Mouse (Mus musculus) G1E (cell line): Measurements from ENCODE around the gene Pcx.

ENCODE experiments used
- CTCF ChIP-seq: IDR thresholded peaks from 2 replicates; pipeline ENCODE4 v1.5.1; 2012; ENCODE audit warnings: low read depth, low read length, inconsistent platforms, mixed read lengths
- TAL1 ChIP-seq: conservative IDR thresholded peaks from 2 replicates; pipeline ENCODE4 v1.6.1; 2012; ENCODE audit warnings: low read depth, low read length, inconsistent platforms, mixed read lengths

DNA sequence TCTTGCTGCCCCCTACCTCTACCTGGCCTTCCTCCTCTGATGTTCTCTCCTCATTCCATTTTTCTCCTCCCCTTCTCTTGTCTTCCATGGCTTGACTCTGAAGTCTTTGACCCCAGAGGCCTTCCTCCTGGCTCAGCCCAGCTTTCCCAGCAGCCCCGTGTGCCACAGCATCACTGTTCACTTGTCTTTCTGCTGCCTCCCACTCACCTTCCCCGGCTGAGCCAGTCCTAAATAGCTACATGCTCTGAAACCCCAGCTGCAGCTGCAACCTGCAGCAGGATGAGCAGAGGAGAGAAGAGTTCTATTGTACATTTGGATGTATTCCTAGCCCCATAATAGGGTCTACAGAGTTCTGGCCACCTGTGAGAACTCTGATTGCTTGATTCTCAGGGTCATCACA is 77.2 kb downstream of the Pcx start:
- TF ChIP-seq TAL1 = no peak
- no peak for TF ChIP-seq CTCF
